In the genomic region with DNA sequence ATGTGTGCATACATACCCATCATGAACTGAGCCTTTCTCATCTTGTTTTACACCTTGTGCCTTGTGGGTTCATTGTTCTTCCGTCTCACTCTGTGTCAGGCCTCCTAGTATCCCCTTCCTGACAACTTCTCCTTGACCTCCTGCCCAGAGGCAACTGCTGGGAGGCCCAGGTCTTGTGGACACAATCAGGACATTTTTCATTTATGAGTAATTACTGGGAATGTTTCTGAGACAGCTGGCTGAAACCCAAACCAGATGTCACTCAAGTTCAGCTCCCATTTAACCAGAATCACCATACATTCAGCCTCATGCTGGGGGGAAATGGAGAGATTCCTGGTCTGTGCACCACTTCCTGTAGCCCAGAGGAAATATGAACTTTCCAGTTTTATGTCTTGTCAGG, we compare ENCODE assay signal across 22 mouse cellular contexts.
DNase-seq lines count a peak whose midpoint lies in the region; ATAC-seq lines count a peak whose summit lies in the region.
"Had no signal": no experiment of that assay in that cellular context is flagged by ENCODE, and none has a peak within 500 bp of the region (broad histone marks: within the 10 kb centered on the region; RNA-seq: fewer than 3 reads in every experiment).

No protein-coding gene starts in this region.

- no peaks in the 10 kb centered on the region for H3K36me3 ChIP-seq in kidney, embryonic 15.5 days
- no peaks in the 10 kb centered on the region for H3K36me3 ChIP-seq in embryonic facial prominence, embryonic 11.5 days (replicated peaks; ENCODE audit: control insufficient read depth, insufficient read depth, low read depth, low read length)
- no peaks in the 10 kb centered on the region for H3K36me3 ChIP-seq in heart, embryonic 11.5 days (ENCODE audit: control insufficient read depth, insufficient read depth, low read length)
- H3K36me3 ChIP-seq: G1E; hindbrain, embryonic 12.5 days had no signal

- H3K4me2 ChIP-seq in kidney, embryonic 15.5 days: no peak overlapping the region
- H3K4me2 ChIP-seq in embryonic facial prominence, embryonic 11.5 days (ENCODE audit: low read depth, low read length): no peak overlapping the region
- no peak overlapping the region for H3K4me2 ChIP-seq in heart, embryonic 11.5 days
- H3K4me2 ChIP-seq: forebrain, embryonic 13.5 days; hindbrain, embryonic 12.5 days had no signal

- peak; percentile 5 for DNase-seq in embryo, embryonic 10.5 days (ENCODE audit: low spot score)
- DNase-seq in embryo, embryonic 11 days: no peak
- DNase-seq in kidney, postnatal 4 days: no peak
- peak; percentile 70 for DNase-seq in Muller cell, postnatal 12 days (ENCODE audit: inconsistent ontology term)
- peak; percentile 24 for DNase-seq in embryonic facial prominence, embryonic 11.5 days (ENCODE audit: low spot score)
- no peak for DNase-seq in right cerebral cortex, postnatal 14 days
- DNase-seq: adrenal gland, adult 2 months; adrenal gland, postnatal 36 days; cerebellum, adult 2 months; cerebellum, postnatal 10 days; forebrain, postnatal 0 days; gastrocnemius, postnatal 36 days; heart, adult 11 months; heart, postnatal 10 days had no signal

- H3K9me3 ChIP-seq in kidney, embryonic 15.5 days (replicated peaks): no peaks in the 10 kb centered on the region
- no peaks in the 10 kb centered on the region for H3K9me3 ChIP-seq in embryonic facial prominence, embryonic 11.5 days (replicated peaks; ENCODE audit: control insufficient read depth, low read length)
- no peaks in the 10 kb centered on the region for H3K9me3 ChIP-seq in heart, embryonic 11.5 days (replicated peaks; ENCODE audit: control insufficient read depth, low read length)
- H3K9me3 ChIP-seq: forebrain, embryonic 13.5 days; hindbrain, embryonic 12.5 days had no signal

- no peak overlapping the region for H3K4me3 ChIP-seq in kidney, embryonic 15.5 days (replicated peaks)
- H3K4me3 ChIP-seq in embryonic facial prominence, embryonic 11.5 days (ENCODE audit: low read depth, low read length): no peak overlapping the region
- no peak overlapping the region for H3K4me3 ChIP-seq in heart, embryonic 11.5 days (ENCODE audit: low read depth, low read length)
- H3K4me3 ChIP-seq: forebrain, embryonic 13.5 days; hindbrain, embryonic 12.5 days had no signal

- WGBS in kidney, embryonic 15.5 days: 17% methylated on average over 1 of the region's 1 CpGs
- whole genome bisulfite sequencing in embryonic facial prominence, embryonic 11.5 days: 26% methylated on average over 1 of the region's 1 CpGs
- WGBS in heart, embryonic 11.5 days (ENCODE audit: insufficient replicate concordance): 48% methylated on average over 1 of the region's 1 CpGs

- H3K9ac ChIP-seq in kidney, embryonic 15.5 days: no peak overlapping the region
- H3K9ac ChIP-seq in embryonic facial prominence, embryonic 11.5 days (replicated peaks; ENCODE audit: low read length): no peak overlapping the region
- no peak overlapping the region for H3K9ac ChIP-seq in heart, embryonic 11.5 days (ENCODE audit: low read depth, low read length)
- H3K9ac ChIP-seq: forebrain, embryonic 13.5 days; forebrain, postnatal 0 days; hindbrain, embryonic 12.5 days had no signal

- no peaks in the 10 kb centered on the region for H3K27me3 ChIP-seq in kidney, embryonic 15.5 days
- H3K27me3 ChIP-seq in embryonic facial prominence, embryonic 11.5 days (ENCODE audit: control insufficient read depth, insufficient read depth, low read length): no peaks in the 10 kb centered on the region
- 0 out of 2 replicates have a peak, but pooled peaks cover 3% of the 10 kb centered on the region for H3K27me3 ChIP-seq in heart, embryonic 11.5 days (ENCODE audit: control insufficient read depth, insufficient read depth, low read length)
- H3K27me3 ChIP-seq: forebrain, embryonic 13.5 days; hindbrain, embryonic 12.5 days; Patski had no signal

- H3K4me1 ChIP-seq in kidney, embryonic 15.5 days: peaks cover 15% of the 10 kb centered on the region; the same call in 1 of the 2 replicates
- no peaks in the 10 kb centered on the region for H3K4me1 ChIP-seq in embryonic facial prominence, embryonic 11.5 days (ENCODE audit: control insufficient read depth, insufficient read depth, low read length)
- H3K4me1 ChIP-seq in heart, embryonic 11.5 days (ENCODE audit: control insufficient read depth, insufficient read depth, low read length): no peaks in the 10 kb centered on the region
- H3K4me1 ChIP-seq: hindbrain, embryonic 12.5 days had no signal

- 0 out of 2 replicates have a peak, but pooled peaks have one; percentile 33 for ATAC-seq in kidney, embryonic 15.5 days (replicated peaks; ENCODE audit: low FRiP score)
- no peak for ATAC-seq in embryonic facial prominence, embryonic 11.5 days (replicated peaks; ENCODE audit: insufficient number of reproducible peaks, low FRiP score, low TSS enrichment, low read depth)
- no peak for ATAC-seq in heart, embryonic 11.5 days (replicated peaks; ENCODE audit: insufficient number of reproducible peaks, low FRiP score, low TSS enrichment)
- ATAC-seq: activated CD4-positive, CD25-positive, alpha-beta regulatory T cell, adult 4 months; forebrain, embryonic 13.5 days; forebrain, postnatal 0 days; hindbrain, embryonic 16.5 days; Patski had no signal

- no peak overlapping the region for H3K27ac ChIP-seq in kidney, embryonic 15.5 days
- no peak overlapping the region for H3K27ac ChIP-seq in embryonic facial prominence, embryonic 11.5 days (replicated peaks; ENCODE audit: low read depth, low read length)
- H3K27ac ChIP-seq in heart, embryonic 11.5 days (ENCODE audit: low read depth, low read length): no peak overlapping the region
- H3K27ac ChIP-seq: forebrain, embryonic 13.5 days; hindbrain, embryonic 12.5 days had no signal

Comparison
In these comparisons a context has a peak if more than half of its experiments do, and no peak if none do; other contexts are left out.
1. DNase-seq: peak in embryo, embryonic 10.5 days (single experiment), Muller cell, postnatal 12 days (single experiment) and embryonic facial prominence, embryonic 11.5 days (single experiment); none in embryo, embryonic 11 days (single experiment), kidney, postnatal 4 days (0 of 2) and right cerebral cortex, postnatal 14 days (single experiment).